Mouse (Mus musculus): ENCODE data around the gene Ywhah. TPM values are rescaled to one million over a fixed set of nuclear protein-coding genes. Genes with fewer than 3 reads are reported as not detected.
A peak's percentile ranks its signal among the peaks of the same experiment; 100 is the strongest.

Ywhah gene
- polyA plus RNA-seq, 2 experiments, result 132 to 183 TPM

DNA sequence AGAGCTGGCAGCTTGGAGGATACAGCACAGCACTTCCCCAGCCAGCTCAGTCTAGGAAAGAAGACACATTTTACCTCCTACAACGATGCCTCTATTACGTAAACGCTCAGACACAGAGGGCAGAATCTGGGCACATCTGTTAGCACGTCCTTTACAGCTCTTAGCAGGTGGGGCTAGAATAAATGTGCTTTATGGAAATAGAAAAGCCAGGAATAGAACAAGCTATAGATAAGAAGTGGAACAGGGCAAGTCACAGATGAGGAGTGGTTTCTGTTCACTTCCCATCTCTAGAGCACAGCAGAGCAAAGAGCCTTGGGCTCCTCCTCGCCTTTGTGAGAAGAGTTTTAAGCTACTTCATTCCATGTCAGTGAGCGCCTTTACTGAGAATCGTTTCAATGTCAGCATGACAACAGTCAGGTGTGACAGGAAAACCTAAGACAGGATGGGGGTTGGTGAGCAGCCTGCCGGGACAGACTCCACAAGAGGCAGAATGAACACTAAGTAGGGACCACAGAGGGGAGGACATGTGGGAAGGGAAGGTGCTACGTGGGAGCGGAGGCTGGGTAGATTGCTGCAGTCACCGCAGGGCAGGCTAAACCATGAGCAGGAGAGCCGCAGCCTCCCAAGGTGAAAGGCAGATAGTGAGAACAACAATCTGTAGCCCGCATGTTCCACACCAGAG lies 28.5 kb upstream of the Ywhah start:
- Histone ChIP-seq H3K9ac (replicated peaks) (no peak overlapping the region), H3K27me3 (ENCODE audit: control insufficient read depth, insufficient read depth, low read length) (no peaks in the 10 kb centered on the region), H3K4me3 (ENCODE audit: insufficient read depth in 1 of 2, low read depth in 2 of 2, low read length in 2 of 2) (no peak overlapping the region), H3K9me3 (ENCODE audit: control insufficient read depth, low read length) (no peaks in the 10 kb centered on the region), H3K27ac (no peak overlapping the region), H3K4me1 (replicated peaks; ENCODE audit: control insufficient read depth in 2 of 2, insufficient read depth in 2 of 2, low read length in 1 of 2) (0 out of 4 replicates have a peak, but pooled peaks cover 0 to 2% of the 10 kb centered on the region in 2 experiments), H3K4me2 (ENCODE audit: low read depth) (no peak overlapping the region), H3K36me3 (replicated peaks; ENCODE audit: control insufficient read depth, insufficient read depth, low read depth) (no peaks in the 10 kb centered on the region)
- no peak for DNase-seq (ENCODE audit: low read depth in 3 of 3, low spot score in 3 of 3)
- WGBS (ENCODE audit: insufficient replicate concordance), result 72% methylated on average over 13 of the region's 13 CpGs
- TF ChIP-seq CTCF (IDR thresholded peaks at IDR 0.05; ENCODE audit: low read depth) (no peak), EP300 (IDR thresholded peaks at IDR 0.05; ENCODE audit: low read depth) (no peak)
- no peak for ATAC-seq (ENCODE audit: insufficient read depth)

GRCm38 (mm10) chr5:32991152-32991551 lies 27.5 kb upstream of the Ywhah start:
- no peaks in the 10 kb centered on the region for H3K36me3 ChIP-seq (replicated peaks; ENCODE audit: control insufficient read depth, insufficient read depth, low read depth)
- H3K9me3 ChIP-seq (ENCODE audit: control insufficient read depth, low read length), result no peaks in the 10 kb centered on the region
- ATAC-seq (ENCODE audit: insufficient read depth) (no peak), DNase-seq (ENCODE audit: low read depth in 3 of 3, low spot score in 3 of 3) (no peak)
- no peaks in the 10 kb centered on the region for H3K27me3 ChIP-seq (ENCODE audit: control insufficient read depth, insufficient read depth, low read length)
- 75% methylated on average over 8 of the region's 8 CpGs for WGBS (ENCODE audit: insufficient replicate concordance)
- no peak overlapping the region for H3K4me2 ChIP-seq (ENCODE audit: low read depth)
- H3K27ac ChIP-seq, result no peak overlapping the region
- H3K4me3 ChIP-seq (ENCODE audit: insufficient read depth in 1 of 2, low read depth in 2 of 2, low read length in 2 of 2), result no peak overlapping the region
- TF ChIP-seq CTCF (IDR thresholded peaks at IDR 0.05; ENCODE audit: low read depth), result 0 out of 2 replicates have a peak, but pooled peaks have one; percentile 11
- TF ChIP-seq EP300 (IDR thresholded peaks at IDR 0.05; ENCODE audit: low read depth), result no peak
- H3K9ac ChIP-seq (replicated peaks), result no peak overlapping the region
- 0 out of 4 replicates have a peak, but pooled peaks cover 0 to 2% of the 10 kb centered on the region in 2 experiments for H3K4me1 ChIP-seq (replicated peaks; ENCODE audit: control insufficient read depth in 2 of 2, insufficient read depth in 2 of 2, low read length in 1 of 2)

- H3K9ac ChIP-seq (replicated peaks), result no peak overlapping the region
- H3K4me3 ChIP-seq (ENCODE audit: insufficient read depth in 1 of 2, low read depth in 2 of 2, low read length in 2 of 2), result no peak overlapping the region
- H3K4me1 ChIP-seq (replicated peaks; ENCODE audit: control insufficient read depth in 2 of 2, insufficient read depth in 2 of 2, low read length in 1 of 2), result no peaks in the 10 kb centered on the region
- TF ChIP-seq EP300 (IDR thresholded peaks at IDR 0.05; ENCODE audit: low read depth) (no peak), CTCF (IDR thresholded peaks at IDR 0.05; ENCODE audit: low read depth) (no peak)
- ATAC-seq (ENCODE audit: insufficient read depth), result no peak
- no peak for DNase-seq (ENCODE audit: low read depth in 3 of 3, low spot score in 3 of 3)
- no peaks in the 10 kb centered on the region for H3K36me3 ChIP-seq (replicated peaks; ENCODE audit: control insufficient read depth, insufficient read depth, low read depth)
- H3K4me2 ChIP-seq (ENCODE audit: low read depth), result no peak overlapping the region
- no peaks in the 10 kb centered on the region for H3K9me3 ChIP-seq (ENCODE audit: control insufficient read depth, low read length)
- no peak overlapping the region for H3K27ac ChIP-seq
- no peaks in the 10 kb centered on the region for H3K27me3 ChIP-seq (ENCODE audit: control insufficient read depth, insufficient read depth, low read length)
- 50% methylated on average over 2 of the region's 2 CpGs for WGBS (ENCODE audit: insufficient replicate concordance)
Measured at GRCm38 (mm10) chr5:32994471-32994870, 24.1 kb upstream of the Ywhah start.

DNA sequence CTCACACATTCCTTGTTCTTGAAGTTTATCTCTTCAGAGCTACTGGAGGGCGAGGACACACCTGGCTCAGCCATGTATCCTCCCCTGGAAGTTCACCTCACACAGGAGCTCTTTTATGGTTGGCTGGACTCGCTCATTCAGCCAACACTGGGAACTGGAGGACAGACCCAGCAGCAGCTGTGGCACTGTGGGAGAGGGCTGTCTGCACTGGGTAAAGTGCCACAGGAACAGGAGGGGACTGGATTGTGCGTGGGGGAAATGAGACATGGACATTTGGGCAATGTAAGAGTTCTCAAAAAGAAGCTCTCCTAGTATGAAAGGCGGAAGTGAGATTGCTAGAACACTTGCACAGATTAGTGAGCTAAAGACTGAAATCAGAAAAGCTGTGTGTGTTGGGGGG lies 22.9 kb upstream of the Ywhah start:
- Histone ChIP-seq H3K9ac (replicated peaks) (no peak overlapping the region), H3K9me3 (ENCODE audit: control insufficient read depth, low read length) (no peaks in the 10 kb centered on the region), H3K27ac (no peak overlapping the region), H3K36me3 (replicated peaks; ENCODE audit: control insufficient read depth, insufficient read depth, low read depth) (no peaks in the 10 kb centered on the region), H3K4me1 (replicated peaks; ENCODE audit: control insufficient read depth in 2 of 2, insufficient read depth in 2 of 2, low read length in 1 of 2) (no peaks in the 10 kb centered on the region), H3K4me3 (ENCODE audit: insufficient read depth in 1 of 2, low read depth in 2 of 2, low read length in 2 of 2) (no peak overlapping the region), H3K27me3 (ENCODE audit: control insufficient read depth, insufficient read depth, low read length) (no peaks in the 10 kb centered on the region), H3K4me2 (ENCODE audit: low read depth) (no peak overlapping the region)
- DNase-seq (ENCODE audit: low read depth in 3 of 3, low spot score in 3 of 3) (no peak), ATAC-seq (ENCODE audit: insufficient read depth) (no peak)
- WGBS (ENCODE audit: insufficient replicate concordance), result 59% methylated on average over 4 of the region's 4 CpGs
- TF ChIP-seq EP300 (IDR thresholded peaks at IDR 0.05; ENCODE audit: low read depth) (no peak), CTCF (IDR thresholded peaks at IDR 0.05; ENCODE audit: low read depth) (no peak)

DNA sequence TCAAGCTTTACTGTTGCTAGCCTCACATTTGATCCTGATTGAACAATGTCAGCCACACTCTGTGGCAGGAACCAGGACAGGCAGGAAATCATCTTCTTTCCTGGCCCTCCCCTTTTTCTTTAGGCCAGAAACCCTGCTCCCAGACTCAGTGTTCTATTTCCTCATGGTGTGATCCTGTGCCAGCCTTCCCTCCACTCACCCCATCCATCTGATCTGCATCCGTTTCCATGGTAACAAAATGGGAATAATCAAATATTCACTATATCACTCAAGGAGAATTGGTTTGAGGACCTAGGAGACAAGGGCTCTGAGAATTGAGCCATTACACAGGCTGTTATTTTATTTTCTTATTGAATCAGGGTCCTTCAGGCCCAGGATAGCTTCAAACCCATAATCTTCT lies 22.1 kb upstream of the Ywhah start:
- Histone ChIP-seq H3K4me2 (ENCODE audit: low read depth) (no peak overlapping the region), H3K9me3 (ENCODE audit: control insufficient read depth, low read length) (no peaks in the 10 kb centered on the region), H3K36me3 (replicated peaks; ENCODE audit: control insufficient read depth, insufficient read depth, low read depth) (no peaks in the 10 kb centered on the region), H3K27me3 (ENCODE audit: control insufficient read depth, insufficient read depth, low read length) (no peaks in the 10 kb centered on the region), H3K4me3 (ENCODE audit: insufficient read depth in 1 of 2, low read depth in 2 of 2, low read length in 2 of 2) (no peak overlapping the region), H3K4me1 (replicated peaks; ENCODE audit: control insufficient read depth in 2 of 2, insufficient read depth in 2 of 2, low read length in 1 of 2) (no peaks in the 10 kb centered on the region), H3K9ac (replicated peaks) (no peak overlapping the region), H3K27ac (no peak overlapping the region)
- TF ChIP-seq CTCF (IDR thresholded peaks at IDR 0.05; ENCODE audit: low read depth) (no peak), EP300 (IDR thresholded peaks at IDR 0.05; ENCODE audit: low read depth) (no peak)
- DNase-seq (ENCODE audit: low read depth in 3 of 3, low spot score in 3 of 3) (no peak), ATAC-seq (ENCODE audit: insufficient read depth) (no peak)
- WGBS (ENCODE audit: insufficient replicate concordance), result 64% methylated on average over 1 of the region's 1 CpGs
